Mouse (Mus musculus) gastrocnemius, postnatal 25 days (tissue): ENCODE data around the gene Smtnl1. TPM values are rescaled to one million over a fixed set of nuclear protein-coding genes. Genes with fewer than 3 reads are reported as not detected.
A peak's percentile ranks its signal among the peaks of the same experiment; 100 is the strongest.

Experiments used
- DNase-seq: peaks from one replicate; pipeline ENCODE4 v3.0.0; 2022
- total RNA-seq, 2 experiments: library from RNA; stranded (reverse); gene quantifications; 1 replicate in 1 of 2; 2 replicates in 1 of 2; pipeline ENCODE4 v1.2.3; 2021

Gene Smtnl1
- total RNA-seq, 2 experiments from 2014 or later: 101 to 105 TPM

GRCm38 (mm10) chr2:84797833-84798492 lies 24.5 kb downstream of the Smtnl1 start:
- DNase-seq: peak; percentile 60

GRCm38 (mm10) chr2:84793871-84794270 lies 28.6 kb downstream of the Smtnl1 start:
- DNase-seq: no peak

GRCm38 (mm10) chr2:84793154-84793553 lies 29.3 kb downstream of the Smtnl1 start:
- DNase-seq: no peak

- no peak for DNase-seq
Measured at GRCm38 (mm10) chr2:84792516-84792915, 29.9 kb downstream of the Smtnl1 start.

GRCm38 (mm10) chr2:84790418-84790817 lies 32.0 kb downstream of the Smtnl1 start:
- no peak for DNase-seq

GRCm38 (mm10) chr2:84788316-84788715 lies 34.1 kb downstream of the Smtnl1 start:
- no peak for DNase-seq

GRCm38 (mm10) chr2:84783840-84784566 lies 38.4 kb downstream of the Smtnl1 start:
- DNase-seq: no peak

- DNase-seq: no peak
Measured at GRCm38 (mm10) chr2:84783315-84783714, 39.1 kb downstream of the Smtnl1 start.

GRCm38 (mm10) chr2:84779210-84779609 lies 43.2 kb downstream of the Smtnl1 start:
- DNase-seq: no peak

- no peak for DNase-seq
Measured at GRCm38 (mm10) chr2:84777706-84778105, 44.7 kb downstream of the Smtnl1 start.

GRCm38 (mm10) chr2:84775665-84776064 lies 46.8 kb downstream of the Smtnl1 start:
- DNase-seq: peak; percentile 48

GRCm38 (mm10) chr2:84775241-84775640 lies 47.2 kb downstream of the Smtnl1 start, which contains the start of gene Serping1:
Serping1 (minus strand) TSS chr2:84775444.
- peak; percentile 17 for DNase-seq

- DNase-seq: peak; percentile 87
Measured at GRCm38 (mm10) chr2:84774751-84775150, 47.7 kb downstream of the Smtnl1 start.

- DNase-seq: peak; percentile 19
Measured at GRCm38 (mm10) chr2:84773195-84773594, 49.3 kb downstream of the Smtnl1 start.

- DNase-seq: no peak
Measured at GRCm38 (mm10) chr2:84772454-84772853, 50.0 kb downstream of the Smtnl1 start.

- peak; percentile 69 for DNase-seq
Measured at GRCm38 (mm10) chr2:84770501-84770900, 52.0 kb downstream of the Smtnl1 start.

- DNase-seq: no peak
Measured at GRCm38 (mm10) chr2:84762818-84763217, 59.6 kb downstream of the Smtnl1 start.

GRCm38 (mm10) chr2:84762295-84762694 lies 60.2 kb downstream of the Smtnl1 start:
- no peak for DNase-seq

- no peak for DNase-seq
Measured at GRCm38 (mm10) chr2:84761840-84762239, 60.6 kb downstream of the Smtnl1 start.

- DNase-seq: no peak
Measured at GRCm38 (mm10) chr2:84761309-84761708, 61.1 kb downstream of the Smtnl1 start.
